Mouse (Mus musculus): ENCODE measurements at regions not wholly inside any gene's neighbourhood (a gene's known extent, or its start where the extent isn't known, plus 50 kb on each side); places are given as distances from the start of the nearest gene placed in this dataset.

GRCm38 (mm10) chr13:57286168-57286567 is 390.4 kb upstream of the Trpc7 start:
- no peak for TF ChIP-seq CTCF (IDR thresholded peaks at IDR 0.05; ENCODE audit: low read depth, low read length)
- no peak for TF ChIP-seq POLR2A (IDR thresholded peaks at IDR 0.05; ENCODE audit: borderline replicate concordance, low read depth, low read length)

Data from bone marrow macrophage, adult 2 months (primary cell).